Mouse (Mus musculus): ENCODE measurements at regions not wholly inside any gene's neighbourhood (a gene's known extent, or its start where the extent isn't known, plus 50 kb on each side); places are given as distances from the start of the nearest gene placed in this dataset.

- Histone ChIP-seq H3K27ac (ENCODE audit: low read depth, low read length) (no peak overlapping the region), H3K4me1 (ENCODE audit: control insufficient read depth, insufficient read depth, low read length) (no peaks in the 10 kb centered on the region), H3K36me3 (ENCODE audit: control insufficient read depth, insufficient read depth, low read length) (no peaks in the 10 kb centered on the region), H3K4me2 (replicated peaks; ENCODE audit: low read depth, low read length) (no peak overlapping the region), H3K27me3 (ENCODE audit: control insufficient read depth, insufficient read depth, low read length) (no peaks in the 10 kb centered on the region), H3K9ac (ENCODE audit: low read depth, low read length) (no peak overlapping the region), H3K4me3 (ENCODE audit: low read length) (no peak overlapping the region), H3K9me3 (ENCODE audit: control insufficient read depth, low read length) (no peaks in the 10 kb centered on the region)
- 69% methylated on average over 10 of the region's 10 CpGs for WGBS
- ATAC-seq (ENCODE audit: low FRiP score, low TSS enrichment) = no peak
Measured at GRCm38 (mm10) chr7:75372892-75373444, 63.9 kb upstream of the Sv2b start.

- no peak for ATAC-seq (ENCODE audit: low FRiP score, low TSS enrichment)
- Histone ChIP-seq H3K4me3 (ENCODE audit: low read length) (no peak overlapping the region), H3K4me1 (ENCODE audit: control insufficient read depth, insufficient read depth, low read length) (no peaks in the 10 kb centered on the region), H3K27ac (ENCODE audit: low read depth, low read length) (no peak overlapping the region), H3K9me3 (ENCODE audit: control insufficient read depth, low read length) (no peaks in the 10 kb centered on the region), H3K27me3 (ENCODE audit: control insufficient read depth, insufficient read depth, low read length) (no peaks in the 10 kb centered on the region), H3K4me2 (replicated peaks; ENCODE audit: low read depth, low read length) (no peak overlapping the region), H3K36me3 (ENCODE audit: control insufficient read depth, insufficient read depth, low read length) (no peaks in the 10 kb centered on the region), H3K9ac (ENCODE audit: low read depth, low read length) (no peak overlapping the region)
- 62% methylated on average over 6 of the region's 6 CpGs for WGBS
Measured at GRCm38 (mm10) chr7:75374506-75374905, 65.4 kb upstream of the Sv2b start.

- no peaks in the 10 kb centered on the region for H3K36me3 ChIP-seq (ENCODE audit: control insufficient read depth, insufficient read depth, low read length)
- H3K27ac ChIP-seq (ENCODE audit: low read depth, low read length) = no peak overlapping the region
- H3K9ac ChIP-seq (ENCODE audit: low read depth, low read length) = no peak overlapping the region
- H3K4me3 ChIP-seq (ENCODE audit: low read length) = no peak overlapping the region
- H3K4me1 ChIP-seq (ENCODE audit: control insufficient read depth, insufficient read depth, low read length) = no peaks in the 10 kb centered on the region
- no peak for ATAC-seq (ENCODE audit: low FRiP score, low TSS enrichment)
- 85% methylated on average over 3 of the region's 3 CpGs for WGBS
- no peaks in the 10 kb centered on the region for H3K27me3 ChIP-seq (ENCODE audit: control insufficient read depth, insufficient read depth, low read length)
- H3K9me3 ChIP-seq (ENCODE audit: control insufficient read depth, low read length) = no peaks in the 10 kb centered on the region; the same call in 1 of the 2 replicates
- no peak overlapping the region for H3K4me2 ChIP-seq (replicated peaks; ENCODE audit: low read depth, low read length)
Measured at GRCm38 (mm10) chr7:75379595-75379994, 70.5 kb upstream of the Sv2b start.

- Histone ChIP-seq H3K36me3 (ENCODE audit: control insufficient read depth, insufficient read depth, low read length) (no peaks in the 10 kb centered on the region), H3K9me3 (ENCODE audit: control insufficient read depth, low read length) (no peaks in the 10 kb centered on the region; the same call in 1 of the 2 replicates), H3K27me3 (ENCODE audit: control insufficient read depth, insufficient read depth, low read length) (no peaks in the 10 kb centered on the region), H3K27ac (ENCODE audit: low read depth, low read length) (peak overlapping the region; percentile 52; the same call in 1 of the 2 replicates), H3K4me1 (ENCODE audit: control insufficient read depth, insufficient read depth, low read length) (no peaks in the 10 kb centered on the region), H3K4me3 (ENCODE audit: low read length) (no peak overlapping the region), H3K9ac (ENCODE audit: low read depth, low read length) (no peak overlapping the region), H3K4me2 (replicated peaks; ENCODE audit: low read depth, low read length) (no peak overlapping the region)
- 16% methylated on average over 8 of the region's 8 CpGs for WGBS
- ATAC-seq (ENCODE audit: low FRiP score, low TSS enrichment) = peak; percentile 35; the same call in 1 of the 2 replicates
Measured at GRCm38 (mm10) chr7:75384506-75384911, 70.8 kb upstream of the Akap13 start.

GRCm38 (mm10) chr7:75387033-75387432, 68.3 kb upstream of the Akap13 start:
- no peak overlapping the region for H3K4me3 ChIP-seq (ENCODE audit: low read length)
- 74% methylated on average over 1 of the region's 1 CpGs for WGBS
- ATAC-seq (ENCODE audit: low FRiP score, low TSS enrichment) = no peak
- H3K4me2 ChIP-seq (replicated peaks; ENCODE audit: low read depth, low read length) = no peak overlapping the region
- H3K27me3 ChIP-seq (ENCODE audit: control insufficient read depth, insufficient read depth, low read length) = no peaks in the 10 kb centered on the region
- no peak overlapping the region for H3K9ac ChIP-seq (ENCODE audit: low read depth, low read length)
- H3K36me3 ChIP-seq (ENCODE audit: control insufficient read depth, insufficient read depth, low read length) = no peaks in the 10 kb centered on the region
- H3K9me3 ChIP-seq (ENCODE audit: control insufficient read depth, low read length) = no peaks in the 10 kb centered on the region; the same call in 1 of the 2 replicates
- H3K27ac ChIP-seq (ENCODE audit: low read depth, low read length) = no peak overlapping the region
- H3K4me1 ChIP-seq (ENCODE audit: control insufficient read depth, insufficient read depth, low read length) = no peaks in the 10 kb centered on the region

- Histone ChIP-seq H3K9me3 (ENCODE audit: control insufficient read depth, low read length) (no peaks in the 10 kb centered on the region), H3K4me3 (ENCODE audit: low read length) (no peak overlapping the region), H3K36me3 (ENCODE audit: control insufficient read depth, insufficient read depth, low read length) (no peaks in the 10 kb centered on the region), H3K4me1 (ENCODE audit: control insufficient read depth, insufficient read depth, low read length) (no peaks in the 10 kb centered on the region), H3K4me2 (replicated peaks; ENCODE audit: low read depth, low read length) (no peak overlapping the region), H3K27ac (ENCODE audit: low read depth, low read length) (no peak overlapping the region), H3K27me3 (ENCODE audit: control insufficient read depth, insufficient read depth, low read length) (no peaks in the 10 kb centered on the region), H3K9ac (ENCODE audit: low read depth, low read length) (no peak overlapping the region)
- no peak for ATAC-seq (ENCODE audit: low FRiP score, low TSS enrichment)
- whole genome bisulfite sequencing = 75% methylated on average over 6 of the region's 6 CpGs
Measured at GRCm38 (mm10) chr7:75387821-75388431, 67.4 kb upstream of the Akap13 start.

- no peak for ATAC-seq (ENCODE audit: low FRiP score, low TSS enrichment)
- H3K4me1 ChIP-seq (ENCODE audit: control insufficient read depth, insufficient read depth, low read length) = no peaks in the 10 kb centered on the region
- no peaks in the 10 kb centered on the region for H3K9me3 ChIP-seq (ENCODE audit: control insufficient read depth, low read length)
- no peak overlapping the region for H3K9ac ChIP-seq (ENCODE audit: low read depth, low read length)
- 95% methylated on average over 3 of the region's 3 CpGs for WGBS
- H3K4me3 ChIP-seq (ENCODE audit: low read length) = no peak overlapping the region
- no peaks in the 10 kb centered on the region for H3K36me3 ChIP-seq (ENCODE audit: control insufficient read depth, insufficient read depth, low read length)
- H3K27ac ChIP-seq (ENCODE audit: low read depth, low read length) = no peak overlapping the region
- H3K4me2 ChIP-seq (replicated peaks; ENCODE audit: low read depth, low read length) = no peak overlapping the region
- H3K27me3 ChIP-seq (ENCODE audit: control insufficient read depth, insufficient read depth, low read length) = no peaks in the 10 kb centered on the region
Measured at GRCm38 (mm10) chr7:75390162-75390561, 65.2 kb upstream of the Akap13 start.

- Histone ChIP-seq H3K9ac (ENCODE audit: low read depth, low read length) (no peak overlapping the region), H3K4me2 (replicated peaks; ENCODE audit: low read depth, low read length) (no peak overlapping the region), H3K36me3 (ENCODE audit: control insufficient read depth, insufficient read depth, low read length) (no peaks in the 10 kb centered on the region), H3K27me3 (ENCODE audit: control insufficient read depth, insufficient read depth, low read length) (no peaks in the 10 kb centered on the region), H3K4me3 (ENCODE audit: low read length) (no peak overlapping the region), H3K9me3 (ENCODE audit: control insufficient read depth, low read length) (no peaks in the 10 kb centered on the region), H3K4me1 (ENCODE audit: control insufficient read depth, insufficient read depth, low read length) (0 out of 2 replicates have a peak, but pooled peaks cover 4% of the 10 kb centered on the region), H3K27ac (ENCODE audit: low read depth, low read length) (no peak overlapping the region)
- WGBS = 10% methylated on average over 3 of the region's 3 CpGs
- ATAC-seq (ENCODE audit: low FRiP score, low TSS enrichment) = no peak
Measured at GRCm38 (mm10) chr7:75392783-75393182, 62.6 kb upstream of the Akap13 start.

- 91% methylated on average over 2 of the region's 2 CpGs for WGBS
Measured at GRCm38 (mm10) chr7:75393466-75393865, 61.9 kb upstream of the Akap13 start.

More at GRCm38 (mm10) chr7:75393466-75393865, 61.9 kb upstream of the Akap13 start:
- H3K4me2 ChIP-seq (replicated peaks; ENCODE audit: low read depth, low read length) = no peak overlapping the region
- 0 out of 2 replicates have a peak, but pooled peaks cover 4% of the 10 kb centered on the region for H3K4me1 ChIP-seq (ENCODE audit: control insufficient read depth, insufficient read depth, low read length)
- no peak overlapping the region for H3K27ac ChIP-seq (ENCODE audit: low read depth, low read length)
- H3K27me3 ChIP-seq (ENCODE audit: control insufficient read depth, insufficient read depth, low read length) = no peaks in the 10 kb centered on the region
- no peaks in the 10 kb centered on the region for H3K9me3 ChIP-seq (ENCODE audit: control insufficient read depth, low read length)
- ATAC-seq (ENCODE audit: low FRiP score, low TSS enrichment) = no peak
- no peak overlapping the region for H3K4me3 ChIP-seq (ENCODE audit: low read length)
- no peak overlapping the region for H3K9ac ChIP-seq (ENCODE audit: low read depth, low read length)
- no peaks in the 10 kb centered on the region for H3K36me3 ChIP-seq (ENCODE audit: control insufficient read depth, insufficient read depth, low read length)

All from kidney, embryonic 14.5 days (tissue).